Mouse (Mus musculus) stomach, postnatal 0 days (tissue): ENCODE measurements around the gene Pomc.

Source experiments
- CTCF ChIP-seq: IDR thresholded peaks from 2 replicates; pipeline ENCODE4 v1.5.1; 2016; ENCODE audit warnings: antibody characterized with exemption, low read depth, mild to moderate bottlenecking, moderate library complexity
- EP300 ChIP-seq: optimal IDR thresholded peaks from 2 replicates; pipeline ENCODE3; 2016; ENCODE audit warnings: antibody characterized with exemption

GRCm38 (mm10) chr12:3954651-3955050, at the start of gene Pomc:
- TF ChIP-seq EP300 (no peak), CTCF (no peak)
